Mouse (Mus musculus) ovary, adult 10 weeks (tissue): ENCODE measurements around the gene Rad51b. TPM values are rescaled to one million over a fixed set of nuclear protein-coding genes. Genes with fewer than 3 reads are reported as not detected.

Experiments
- polyA plus RNA-seq: library from polyadenylated mRNA; stranded (reverse); fragments of 350-450 nt; fragmentation: Illumina TruSeq; extraction: RNeasy Lipid Tissue Mini Kit (QIAGEN cat#74804); gene quantifications from one replicate; pipeline ENCODE4 v1.2.3, GENCODE M21; 2014

Rad51b gene
- polyA plus RNA-seq = 4.7 TPM

DNA sequence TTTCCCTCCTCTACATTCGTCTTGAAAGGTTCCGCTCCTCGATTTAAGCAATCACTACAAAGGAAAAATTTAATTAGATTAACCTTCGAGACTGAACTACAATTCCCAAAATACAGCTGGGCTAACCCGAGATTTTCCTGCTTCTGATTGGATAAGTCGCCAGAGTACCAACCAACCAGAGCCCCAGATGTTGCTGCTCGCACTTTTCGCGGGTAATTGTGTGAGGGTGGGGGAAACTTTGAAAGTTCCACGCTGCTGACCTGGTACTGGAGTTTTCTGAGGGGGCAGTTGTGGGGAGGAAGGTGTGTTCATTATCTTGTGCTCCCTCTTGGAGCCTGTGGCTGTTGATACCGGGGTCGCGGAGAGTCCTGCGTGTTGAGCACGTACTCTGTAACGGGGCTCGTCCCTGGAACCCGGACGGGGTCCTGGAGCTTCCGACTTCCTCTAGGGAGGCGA, at the start of gene Rad51b:
Gene Rad51b (plus strand): TSS at position 162 of the 456 bp plus-strand sequence.

DNA sequence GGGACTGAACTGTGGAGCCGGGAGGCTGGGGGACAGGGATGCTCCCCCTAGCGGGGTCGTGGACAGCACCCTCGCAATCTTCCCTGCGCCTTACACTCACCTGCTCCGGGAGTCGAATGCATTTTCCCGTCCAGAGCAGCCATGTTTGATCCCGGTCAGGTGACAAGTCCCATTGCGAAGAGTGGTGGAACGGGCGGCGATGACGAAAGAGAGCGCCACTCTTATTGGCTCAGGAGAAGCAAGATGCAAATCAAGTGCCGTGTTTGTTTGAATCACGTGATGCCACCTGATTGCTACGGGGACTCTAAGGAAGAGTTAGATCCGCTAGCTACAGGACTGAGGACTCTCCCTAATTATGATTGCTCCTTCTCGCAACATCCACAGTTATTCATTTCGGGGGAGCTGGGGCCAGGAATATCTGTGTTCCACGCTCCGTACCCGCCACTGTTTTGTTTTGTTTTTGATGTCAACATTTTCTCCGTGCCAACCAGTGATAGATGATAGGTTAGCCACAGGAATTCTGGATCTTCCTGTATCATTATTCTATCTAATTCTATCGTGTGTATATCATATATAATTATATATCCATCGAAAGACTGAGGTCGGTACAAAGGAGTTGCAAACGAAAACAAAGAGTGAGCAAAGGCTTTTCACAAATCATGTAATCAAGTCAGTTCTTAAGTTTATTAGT, 811 bp upstream of the Rad51b start, which contains the start of gene Zfyve26:
Gene Zfyve26 (minus strand): TSS at position 179 of the 691 bp plus-strand sequence.

Other genes starting within 250 kb of the Rad51b start
- 34.4 TPM for gene Pigh, start 207.6 kb upstream of the Rad51b start, polyA plus RNA-seq
- gene Arg2, start 166.5 kb upstream of the Rad51b start, polyA plus RNA-seq = 16.9 TPM
- 61.5 TPM for gene Vti1b, start 124.6 kb upstream of the Rad51b start, polyA plus RNA-seq
- gene Rdh11, start 105.0 kb upstream of the Rad51b start, polyA plus RNA-seq = 44.9 TPM
- 1.1 TPM for gene Rdh12, start 88.4 kb upstream of the Rad51b start, polyA plus RNA-seq
- gene Zfyve26, start 978 bp upstream of the Rad51b start, polyA plus RNA-seq = 10.6 TPM